Mouse (Mus musculus) erythroid progenitor cell, adult 5-6 weeks (primary cell): Measurements from ENCODE around the gene Hist1h2ah. TPM values are rescaled to one million over a fixed set of nuclear protein-coding genes. Genes with fewer than 3 reads are reported as not detected.
A peak's percentile ranks its signal among the peaks of the same experiment; 100 is the strongest.

Source experiments
- ATAC-seq: replicated peaks from 2 replicates; pipeline ENCODE4 v1.8.0; 2016; ENCODE audit warnings: moderate number of reproducible peaks, mild to moderate bottlenecking, moderate TSS enrichment, inconsistent platforms; ENCODE audit not compliant: poor library complexity, low FRiP score, severe bottlenecking
- total RNA-seq, 2 experiments: library from RNA; stranded (forward) in 1 of 2; stranded (reverse) in 1 of 2; fragments of 150-400 nt in 1 of 2; fragments of 186-747, 209-891 nt in 1 of 2; gene quantifications; 2 replicates each; pipeline versions ENCODE4 v1.2.3 to v1.2.4; 2015 to 2017; ENCODE audit warnings: low replicate concordance in 2 of 2

The Hist1h2ah gene
- total RNA-seq, 2 experiments from 2014 or later, result 4.6 to 2,615 TPM

DNA sequence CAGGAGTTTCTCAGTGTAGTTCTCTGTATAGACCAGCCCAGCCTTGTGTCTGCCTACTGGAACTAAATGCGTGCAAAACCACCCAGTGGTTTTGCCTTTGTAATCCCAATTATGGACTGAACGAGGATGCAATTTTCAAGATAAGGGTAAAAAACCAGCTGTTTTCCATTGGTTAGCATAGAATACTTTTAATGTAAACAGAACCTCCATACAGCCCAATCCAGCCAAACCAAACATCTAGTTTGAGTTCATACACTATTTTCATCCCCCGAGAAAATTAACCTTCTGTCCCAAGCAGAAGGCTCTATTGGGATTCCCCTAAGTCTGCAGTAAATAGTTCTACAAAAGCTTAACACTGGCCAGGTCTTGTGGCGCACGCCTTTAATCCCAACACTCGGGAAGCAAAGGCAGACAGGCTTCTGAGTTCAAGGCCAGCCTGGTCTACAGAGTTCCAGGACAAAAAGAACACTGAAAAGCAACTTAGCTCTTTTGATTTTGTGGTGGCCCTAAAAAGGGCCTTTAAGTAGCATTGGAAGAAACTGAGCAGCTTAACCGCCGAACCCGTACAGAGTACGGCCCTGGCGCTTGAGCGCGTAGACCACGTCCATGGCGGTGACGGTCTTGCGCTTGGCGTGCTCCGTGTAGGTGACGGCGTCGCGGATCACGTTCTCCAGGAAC, 5.2 kb upstream of the Hist1h2ah start:
- peak; percentile 8 for ATAC-seq

DNA sequence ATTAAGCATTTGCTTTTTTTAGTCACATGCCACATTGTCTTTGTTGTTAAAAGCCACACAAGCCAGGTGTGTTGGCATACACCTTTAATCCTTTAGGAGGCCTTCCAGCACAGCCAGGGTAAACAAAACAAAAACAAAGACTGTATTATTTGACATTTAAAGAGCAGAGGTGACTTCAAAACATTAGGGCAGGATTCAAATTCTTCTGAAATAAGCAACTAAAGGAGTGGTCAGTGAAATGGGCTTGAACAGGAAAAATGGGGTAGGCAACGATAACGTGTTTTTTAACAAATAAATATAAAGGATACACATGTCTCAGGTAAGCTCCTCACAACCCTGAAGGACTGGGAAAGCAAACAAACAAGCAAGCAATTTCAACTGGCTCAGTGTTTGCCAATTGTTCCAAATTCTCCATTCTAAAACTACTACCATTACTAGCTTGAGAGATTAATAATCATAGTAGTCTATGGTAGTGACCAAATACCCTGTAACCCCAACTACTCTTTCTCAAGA, 4.6 kb upstream of the Hist1h2ah start:
- ATAC-seq, result no peak

DNA sequence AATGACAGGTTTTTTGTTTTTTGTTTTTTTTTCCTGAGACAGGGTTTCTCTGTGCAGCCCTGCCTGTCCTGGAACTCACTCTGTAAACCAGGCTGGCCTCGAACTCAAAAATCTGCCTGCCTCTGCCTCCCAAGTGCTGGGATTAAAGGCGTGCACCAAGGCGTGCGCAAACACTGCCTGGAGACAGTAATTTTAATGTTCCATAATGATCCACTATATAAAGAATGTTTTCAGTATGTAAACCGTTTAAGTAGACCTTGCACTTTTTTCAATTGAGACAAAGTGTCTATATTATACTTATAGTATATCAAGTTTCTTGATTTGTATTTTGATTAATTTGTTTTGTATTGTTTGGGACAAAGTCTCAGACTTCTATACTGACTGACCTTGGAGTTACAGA, 4.0 kb upstream of the Hist1h2ah start:
- ATAC-seq, result no peak

DNA sequence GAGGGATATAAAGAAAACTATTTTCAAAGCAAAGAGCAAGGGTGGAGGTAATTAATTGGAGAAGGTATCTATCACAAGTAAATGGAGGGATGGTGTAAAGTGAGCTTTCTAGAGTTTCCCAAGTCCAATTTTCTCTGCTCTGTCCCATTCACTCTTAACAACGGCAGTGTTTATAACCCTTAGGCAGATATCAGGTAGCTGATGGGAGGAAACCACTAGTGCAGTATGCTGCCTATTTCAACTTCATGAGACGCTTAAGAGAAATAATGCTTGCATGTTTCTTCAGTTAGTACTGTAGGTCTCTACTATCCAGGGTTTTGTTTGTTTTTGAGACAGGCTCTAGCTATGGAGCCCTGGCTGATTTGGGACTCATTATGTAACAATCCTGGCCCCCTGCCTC, 2.0 kb upstream of the Hist1h2ah start:
- ATAC-seq, result no peak

DNA sequence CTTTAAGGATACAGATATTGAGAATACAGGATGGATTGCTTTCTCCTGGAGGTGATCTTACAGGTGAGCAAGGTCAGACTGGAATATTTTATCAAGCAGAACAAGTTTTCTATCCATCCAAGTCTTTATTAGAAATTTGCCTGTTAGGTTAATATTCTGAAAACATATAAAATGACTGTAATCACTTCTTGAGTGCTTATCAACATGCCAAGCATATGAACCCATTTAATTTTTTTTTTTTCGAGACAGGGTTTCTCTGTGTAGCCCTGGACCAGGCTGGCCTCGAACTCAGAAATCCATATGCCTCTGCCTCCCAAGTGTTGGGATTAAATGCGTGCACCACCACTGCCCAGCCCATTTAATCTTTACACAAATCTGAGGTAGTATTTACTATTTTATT, 1.6 kb upstream of the Hist1h2ah start:
- no peak for ATAC-seq

DNA sequence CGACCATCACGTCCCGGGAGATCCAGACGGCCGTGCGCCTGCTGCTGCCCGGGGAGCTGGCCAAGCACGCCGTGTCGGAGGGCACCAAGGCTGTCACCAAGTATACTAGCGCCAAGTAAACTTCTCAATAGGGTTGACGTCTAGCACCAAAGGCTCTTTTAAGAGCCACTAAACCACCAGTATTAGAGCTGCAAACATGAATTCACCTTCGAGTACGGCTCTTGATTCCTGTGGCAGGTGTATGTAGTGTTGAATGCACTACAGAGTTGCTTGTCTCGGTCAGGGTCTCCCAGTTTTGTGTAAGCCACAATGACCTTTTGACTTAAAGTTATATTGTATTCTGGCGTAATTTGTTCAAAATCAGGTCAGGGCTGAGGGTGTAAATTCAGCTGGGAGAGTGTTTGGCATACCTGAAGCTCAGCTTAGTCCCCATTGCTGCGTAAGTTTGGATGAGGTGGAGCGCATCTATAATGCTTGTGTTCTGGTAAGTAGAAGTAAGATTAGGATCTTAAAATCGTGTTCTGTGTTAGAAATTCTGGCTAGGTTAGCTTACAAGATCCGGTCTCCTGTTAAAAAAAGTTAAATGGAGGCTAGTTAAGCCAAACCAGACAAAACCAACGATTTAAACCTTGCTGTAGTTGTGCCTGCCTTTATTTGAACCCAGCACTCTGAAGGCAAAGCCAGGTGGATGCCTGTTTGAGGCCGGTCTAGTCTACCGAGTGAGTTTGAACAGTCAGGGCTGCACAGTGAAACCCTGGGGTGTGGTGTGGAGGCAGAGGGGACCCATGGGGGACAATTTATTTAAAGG, 985 bp upstream of the Hist1h2ah start:
- peak; percentile 35 for ATAC-seq

DNA sequence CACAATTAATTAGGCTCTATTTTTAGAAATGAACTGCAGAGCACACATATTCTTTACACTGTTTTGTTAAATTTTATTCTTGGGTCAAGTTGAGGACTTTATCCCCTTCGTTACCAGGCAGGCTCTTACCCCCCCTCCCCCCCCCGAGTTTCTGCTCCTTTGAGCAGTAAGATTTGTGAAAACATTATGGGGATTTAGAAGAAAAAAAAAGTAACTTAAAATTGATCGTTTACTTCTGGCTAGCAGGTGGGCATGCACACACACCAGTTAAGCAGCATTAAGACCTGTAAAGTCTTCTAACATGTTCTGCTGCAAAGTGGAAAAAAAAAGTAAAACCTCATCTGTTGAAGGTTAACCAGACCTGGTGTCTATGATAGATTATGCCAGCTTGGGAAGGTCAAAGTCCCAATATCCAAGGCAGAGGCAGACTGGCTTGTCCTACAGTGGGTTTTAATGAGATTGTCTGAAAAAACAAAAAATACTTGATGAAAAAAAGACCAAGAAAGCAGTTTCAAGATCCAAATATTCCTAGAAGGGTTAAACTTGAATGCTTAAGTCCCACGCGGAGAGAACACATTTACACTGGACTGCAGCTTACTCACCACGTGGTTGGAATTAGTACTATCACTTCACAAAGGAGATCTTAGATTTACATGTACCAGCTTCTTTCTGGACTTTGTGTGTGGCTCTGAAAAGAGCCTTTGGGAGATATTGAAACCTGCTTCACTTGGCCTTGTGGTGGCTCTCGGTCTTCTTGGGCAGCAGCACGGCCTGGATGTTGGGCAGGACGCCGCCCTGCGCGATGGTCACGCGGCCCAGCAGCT, 713 bp downstream of the Hist1h2ah start:
- ATAC-seq, result no peak

DNA sequence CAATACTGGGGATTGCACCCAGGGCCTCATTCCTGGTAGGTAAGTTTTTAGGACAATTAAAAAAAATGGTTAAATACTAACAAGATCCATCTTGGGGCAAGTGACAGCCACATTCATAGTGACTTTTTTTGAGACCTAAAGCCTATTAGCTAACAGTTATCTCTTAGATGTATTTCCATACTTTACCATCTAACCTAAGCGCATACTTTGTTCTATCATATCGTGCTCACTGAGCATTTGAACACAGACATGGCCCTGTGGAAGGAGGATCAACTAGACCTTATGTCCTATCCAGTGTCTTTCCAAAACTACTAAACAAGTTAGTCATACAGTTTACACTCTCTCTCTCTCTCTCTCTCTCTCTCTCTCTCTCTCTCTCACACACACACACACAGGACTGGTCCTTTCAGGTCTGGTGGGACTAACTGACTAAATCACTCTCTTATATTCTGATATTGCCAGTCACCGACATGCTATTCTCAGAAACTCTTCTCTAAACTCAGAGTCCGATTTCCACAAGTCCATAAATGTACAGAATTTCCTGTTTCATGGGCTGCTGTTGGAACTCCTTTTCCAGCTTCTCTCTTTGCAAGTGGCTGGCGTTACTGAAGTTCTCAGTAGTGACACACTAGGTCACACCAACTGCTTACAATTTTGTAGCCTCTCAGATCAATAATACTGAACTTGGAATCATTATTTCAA, 1.5 kb downstream of the Hist1h2ah start:
- no peak for ATAC-seq

DNA sequence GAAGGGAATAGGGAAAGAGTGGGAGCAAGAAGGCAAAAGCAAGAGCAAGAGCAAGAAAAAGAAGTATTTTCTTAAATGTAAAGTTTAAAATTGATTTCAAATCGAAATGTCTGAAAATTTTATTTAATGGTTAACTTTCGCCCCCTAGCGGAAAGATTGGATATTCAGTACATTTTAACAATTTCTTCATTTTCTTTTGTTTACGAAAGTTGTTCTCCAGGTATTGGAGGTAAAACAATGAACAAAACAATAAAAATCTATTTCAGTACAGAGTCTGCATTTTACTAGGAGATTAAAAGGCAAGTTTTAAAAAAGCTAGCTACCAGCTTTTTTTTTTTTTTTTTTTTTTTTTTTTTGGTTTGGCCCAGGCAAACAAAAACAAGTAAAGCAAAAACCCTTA, 4.9 kb downstream of the Hist1h2ah start:
- no peak for ATAC-seq

DNA sequence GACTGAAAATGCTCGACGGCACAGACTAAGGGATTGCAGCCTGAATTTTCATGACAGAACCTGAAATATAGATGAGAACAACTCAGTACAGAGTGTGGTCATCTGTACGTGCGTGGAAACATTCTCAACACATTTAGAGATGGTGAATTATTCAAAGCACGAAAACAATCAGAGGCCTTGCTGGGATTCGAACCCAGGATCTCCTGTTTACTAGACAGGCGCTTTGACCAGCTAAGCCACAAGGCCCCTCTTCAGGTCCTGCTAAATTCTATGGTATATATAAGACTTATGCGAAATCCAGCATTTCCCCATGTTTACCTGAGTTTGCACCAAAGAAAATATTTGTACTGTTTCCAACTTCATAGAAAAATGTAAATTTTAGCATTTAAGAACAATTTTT, 5.4 kb downstream of the Hist1h2ah start:
- ATAC-seq, result no peak

DNA sequence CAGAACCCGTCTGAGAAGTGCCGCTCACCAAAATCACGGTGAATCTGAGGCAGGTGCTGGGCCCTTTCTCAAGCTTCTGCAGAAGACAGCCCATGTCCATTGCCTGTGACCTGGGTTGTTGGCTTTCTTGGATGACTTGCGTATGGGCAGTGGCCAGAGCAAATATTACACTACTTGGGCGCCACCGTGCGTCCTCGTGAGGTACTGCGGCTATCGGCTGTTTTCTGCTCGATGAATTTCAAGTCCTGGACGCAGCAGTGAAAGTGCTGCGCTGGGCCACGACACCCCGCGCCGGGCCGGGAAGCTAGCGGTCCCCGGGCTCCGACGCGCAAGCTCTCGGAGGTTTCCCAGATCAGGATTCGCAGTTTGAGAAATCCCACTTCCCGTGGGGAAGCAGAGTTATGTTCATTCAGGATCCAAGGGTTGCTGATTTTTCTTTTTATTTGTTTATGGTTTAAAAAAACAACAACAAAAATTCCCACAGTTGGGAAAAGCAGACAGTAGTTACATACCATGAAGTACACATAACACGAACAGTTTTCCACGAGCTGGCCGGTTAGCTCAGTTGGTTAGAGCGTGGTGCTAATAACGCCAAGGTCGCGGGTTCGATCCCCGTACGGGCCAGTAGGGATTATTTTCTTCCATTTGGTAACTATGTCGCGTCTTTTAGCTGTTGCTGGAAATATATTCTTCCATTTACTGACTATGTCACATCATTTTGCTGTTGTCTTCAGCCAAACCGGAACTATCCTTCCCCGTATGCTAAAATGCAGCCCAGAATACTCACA, 6.5 kb downstream of the Hist1h2ah start:
- peak; percentile 87 for ATAC-seq

DNA sequence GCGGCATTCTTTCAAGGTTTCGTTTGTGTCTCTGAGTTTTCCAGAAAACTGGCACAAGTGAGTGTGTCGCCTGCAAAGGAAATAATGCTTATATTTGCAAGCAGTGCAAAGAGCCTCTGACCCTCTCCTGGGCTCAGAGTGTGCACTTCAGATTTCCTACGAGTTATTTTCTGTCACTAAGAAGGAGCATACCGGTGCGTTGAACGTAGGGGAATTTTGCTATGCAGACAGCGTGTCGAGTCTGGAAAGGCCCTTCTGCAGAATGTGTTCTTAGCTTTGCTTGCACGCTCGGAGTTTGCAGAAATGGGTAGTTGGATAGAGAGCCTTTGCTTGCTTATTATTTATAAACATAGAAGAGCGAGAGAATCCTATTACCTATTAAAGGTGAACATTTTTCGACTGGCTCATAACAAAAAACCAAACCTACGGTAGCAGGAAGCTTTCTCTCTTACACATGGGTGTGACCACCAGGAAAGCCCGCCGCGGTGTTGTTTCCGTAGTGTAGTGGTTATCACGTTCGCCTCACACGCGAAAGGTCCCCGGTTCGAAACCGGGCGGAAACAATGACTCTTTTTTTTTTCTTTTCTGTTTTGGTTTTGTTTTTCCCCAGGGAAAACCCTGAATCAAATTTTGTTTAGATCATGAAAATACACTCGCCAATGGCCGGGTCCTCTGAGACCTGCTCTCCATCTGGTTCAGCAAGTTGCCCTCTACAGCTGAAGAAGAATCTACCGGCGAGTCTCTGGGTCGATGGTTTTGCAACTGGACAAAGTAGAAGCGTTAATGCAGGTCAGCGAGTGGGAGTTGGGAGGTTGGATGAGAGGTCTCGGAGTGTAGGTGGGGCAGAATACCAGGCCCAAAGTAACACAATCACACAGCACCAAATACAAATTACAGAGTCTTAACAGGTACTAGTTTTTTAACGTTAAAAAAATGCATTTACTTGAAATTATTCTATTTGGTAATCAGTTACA, 9.0 kb downstream of the Hist1h2ah start:
- peak; percentile 56 for ATAC-seq

DNA sequence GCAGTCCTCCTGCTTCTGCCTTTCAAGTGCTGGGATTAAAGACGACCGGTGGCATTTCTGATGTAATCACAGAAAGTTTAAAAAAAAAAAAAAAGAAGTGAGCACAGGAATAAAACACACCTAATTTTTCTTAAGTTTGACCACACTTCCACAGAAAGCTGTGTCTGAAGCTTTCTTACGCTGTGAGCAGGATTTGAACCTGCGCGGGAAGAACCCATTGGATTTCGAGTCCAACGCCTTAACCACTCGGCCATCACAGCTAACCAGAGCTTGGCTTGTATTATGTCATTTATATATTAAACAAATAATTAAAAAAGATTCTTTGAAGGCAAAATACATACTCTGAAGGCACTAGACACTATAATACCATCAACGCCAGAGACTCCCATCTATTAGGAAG, 13.1 kb downstream of the Hist1h2ah start:
- ATAC-seq, result peak; percentile 65

DNA sequence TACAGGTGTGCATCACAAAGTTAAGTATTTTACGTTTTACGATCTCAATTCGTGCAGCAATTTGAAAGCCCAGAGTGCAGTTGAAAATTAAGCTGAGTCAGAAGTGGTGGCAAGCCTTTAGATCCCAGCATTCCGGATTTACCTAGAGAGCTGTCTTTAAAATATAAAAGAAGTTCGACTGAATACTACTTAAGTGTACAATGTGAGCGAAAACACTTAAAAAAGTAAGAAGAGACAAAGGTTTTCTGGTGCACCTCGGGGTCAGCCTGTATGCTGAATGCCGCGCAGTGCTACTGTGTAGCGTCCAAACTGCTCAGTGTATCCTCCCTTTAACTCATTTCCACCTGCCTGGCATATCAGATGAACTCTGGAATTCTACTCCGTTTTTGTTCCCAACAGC, 13.8 kb downstream of the Hist1h2ah start:
- peak; percentile 60 for ATAC-seq

DNA sequence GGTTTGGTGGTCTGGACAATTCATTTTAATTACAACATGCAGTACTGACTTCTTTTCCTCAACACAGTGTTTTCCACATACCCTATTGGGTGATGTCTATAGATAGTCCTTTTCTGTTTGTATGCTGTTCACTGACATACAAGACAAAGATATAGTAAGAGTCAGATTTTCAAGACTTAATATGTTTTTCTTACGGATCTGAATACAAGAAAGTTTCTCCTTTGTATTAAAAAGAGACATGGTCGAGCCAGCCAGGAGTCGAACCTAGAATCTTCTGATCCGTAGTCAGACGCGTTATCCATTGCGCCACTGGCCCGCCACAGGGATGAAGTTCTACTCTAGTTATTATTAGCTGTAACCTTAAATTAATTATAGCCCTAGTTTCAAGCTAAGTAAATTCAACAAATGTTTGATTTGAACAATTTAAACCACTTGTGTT, 14.4 kb downstream of the Hist1h2ah start:
- ATAC-seq, result peak; percentile 40

DNA sequence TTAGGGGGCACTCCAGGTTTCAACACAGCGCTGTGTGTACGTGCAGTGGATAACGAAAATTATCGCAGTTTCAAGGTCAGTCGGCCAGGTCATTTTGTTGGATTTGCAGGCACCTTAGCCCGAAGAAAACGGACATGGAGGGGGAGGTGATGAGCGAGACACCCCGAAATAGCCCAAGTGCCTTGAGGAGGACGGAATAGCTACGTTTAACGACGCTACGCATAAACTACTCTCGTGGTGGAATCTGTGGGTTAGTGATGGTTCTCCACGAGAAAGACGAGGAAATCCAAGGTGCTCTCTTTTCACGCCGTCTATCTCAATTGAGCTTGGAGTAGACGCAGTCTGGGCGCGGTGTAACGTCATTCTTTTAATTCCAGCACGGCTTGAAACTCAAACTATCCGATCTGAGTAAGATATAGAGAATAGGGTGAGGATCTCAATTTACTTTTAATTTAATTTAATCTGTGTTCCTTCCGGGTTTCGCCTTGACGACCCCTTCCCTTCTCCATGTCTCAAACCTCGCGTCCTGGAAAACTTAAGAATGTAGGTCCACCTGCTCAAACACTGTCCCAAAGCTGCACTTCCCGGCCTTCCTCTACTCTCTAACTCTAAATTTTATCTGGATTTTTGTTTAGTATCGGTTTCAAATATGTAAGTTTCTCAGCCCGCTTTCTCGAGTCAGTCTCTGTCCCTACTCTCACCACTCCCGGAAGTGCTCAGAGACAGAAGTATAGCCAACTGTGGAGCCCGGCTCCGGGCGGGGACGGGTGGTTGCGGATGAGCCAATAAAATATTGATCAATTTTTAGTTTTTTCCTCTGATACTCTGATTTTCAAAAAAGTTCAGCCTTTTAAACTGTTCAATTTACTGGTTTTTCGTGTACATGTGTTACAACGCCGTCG, 15.2 kb downstream of the Hist1h2ah start:
- ATAC-seq, result peak; percentile 68
